Mouse (Mus musculus): ENCODE data around the gene Mafg. TPM values are rescaled to one million over a fixed set of nuclear protein-coding genes. Genes with fewer than 3 reads are reported as not detected.
"Not testable (repeated sequence)": the region's sequence is repeated elsewhere in the genome, so short reads cannot be mapped to it uniquely, and the experiment has no call there.

The Mafg gene
- 26.5 and 27.5 TPM in 2 replicates for polyA plus RNA-seq (2014; fragmentation: Nextera tagmentation; extraction: Ambion mirVana)

GRCm38 (mm10) chr11:120633520-120634343 lies at the start of gene Mafg:
TSS of gene Mafg (minus strand) at chr11:120633600.
- WGBS, result 11% methylated on average over 56 of the region's 58 CpGs
- Histone ChIP-seq H3K27me3 (ENCODE audit: control insufficient read depth, insufficient read depth, low read length) (no peaks in the 10 kb centered on the region), H3K4me2 (ENCODE audit: low read depth) (peak within 1 kb of the TSS; percentile 96), H3K36me3 (ENCODE audit: control insufficient read depth, insufficient read depth, low read length) (peaks cover 5% of the 10 kb centered on the region), H3K4me1 (ENCODE audit: control insufficient read depth, insufficient read depth, low read length) (peaks cover 14% of the 10 kb centered on the region), H3K4me3 (ENCODE audit: low read depth, low read length) (peak within 1 kb of the TSS; percentile 96), H3K27ac (ENCODE audit: low read depth, low read length) (peak within 1 kb of the TSS; percentile 88), H3K9ac (ENCODE audit: low read length) (peak within 1 kb of the TSS; percentile 89), H3K9me3 (ENCODE audit: control insufficient read depth, low read length) (no peaks in the 10 kb centered on the region)
- DNase-seq (ENCODE audit: low spot score) (peak; percentile 97), ATAC-seq (ENCODE audit: insufficient read depth, low FRiP score, low TSS enrichment) (peak; percentile 87)

GRCm38 (mm10) chr11:120682683-120683082 lies 49.3 kb upstream of the Mafg start:
- WGBS, result 90% methylated on average over 5 of the region's 5 CpGs
- Histone ChIP-seq H3K4me2 (ENCODE audit: low read depth) (no peak overlapping the region), H3K36me3 (ENCODE audit: control insufficient read depth, insufficient read depth, low read length) (peaks cover 20% of the 10 kb centered on the region), H3K9ac (ENCODE audit: low read length) (no peak overlapping the region), H3K4me3 (ENCODE audit: low read depth, low read length) (no peak overlapping the region), H3K27me3 (ENCODE audit: control insufficient read depth, insufficient read depth, low read length) (no peaks in the 10 kb centered on the region), H3K4me1 (ENCODE audit: control insufficient read depth, insufficient read depth, low read length) (0 out of 2 replicates have a peak, but pooled peaks cover 3% of the 10 kb centered on the region), H3K27ac (ENCODE audit: low read depth, low read length) (no peak overlapping the region), H3K9me3 (ENCODE audit: control insufficient read depth, low read length) (no peaks in the 10 kb centered on the region)
- no peak for ATAC-seq (ENCODE audit: insufficient read depth, low FRiP score, low TSS enrichment)
- no peak for DNase-seq (ENCODE audit: low spot score)

GRCm38 (mm10) chr11:120679909-120680308 lies 46.5 kb upstream of the Mafg start:
- WGBS, result 85% methylated on average over 3 of the region's 3 CpGs

DNA sequence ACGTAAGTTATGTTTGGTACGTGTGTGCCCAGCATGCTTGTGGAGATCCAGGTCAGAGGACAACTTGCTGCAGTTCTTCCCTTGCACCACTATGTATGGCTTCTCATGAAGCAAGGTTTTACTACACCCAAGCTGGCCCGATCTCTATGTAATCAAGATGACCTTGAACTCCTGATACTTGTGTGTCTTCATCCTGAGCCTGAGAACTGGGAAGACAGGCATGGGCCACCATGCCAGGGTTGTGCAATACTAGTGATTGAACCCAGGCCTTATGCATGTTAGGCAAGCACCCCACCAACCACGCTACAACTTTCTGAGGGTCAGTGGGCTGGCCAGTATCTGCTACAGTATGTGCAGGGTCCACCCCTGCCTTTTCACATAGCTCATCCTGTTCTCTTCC lies 43.6 kb upstream of the Mafg start:
- no peak for ATAC-seq (ENCODE audit: insufficient read depth, low FRiP score, low TSS enrichment)
- no peaks in the 10 kb centered on the region for H3K27me3 ChIP-seq (ENCODE audit: control insufficient read depth, insufficient read depth, low read length)
- H3K9ac ChIP-seq (ENCODE audit: low read length), result no peak overlapping the region
- no peak for DNase-seq (ENCODE audit: low spot score)
- H3K4me3 ChIP-seq (ENCODE audit: low read depth, low read length), result no peak overlapping the region
- no peaks in the 10 kb centered on the region for H3K9me3 ChIP-seq (ENCODE audit: control insufficient read depth, low read length)
- peaks cover 7% of the 10 kb centered on the region for H3K36me3 ChIP-seq (ENCODE audit: control insufficient read depth, insufficient read depth, low read length)
- WGBS, result 95% methylated on average over 4 of the region's 4 CpGs
- H3K4me2 ChIP-seq (ENCODE audit: low read depth), result no peak overlapping the region
- H3K4me1 ChIP-seq (ENCODE audit: control insufficient read depth, insufficient read depth, low read length), result peaks cover 4% of the 10 kb centered on the region; the same call in 1 of the 2 replicates
- no peak overlapping the region for H3K27ac ChIP-seq (ENCODE audit: low read depth, low read length)

More at GRCm38 (mm10) chr11:120679909-120680308, 46.5 kb upstream of the Mafg start:
- ATAC-seq (ENCODE audit: insufficient read depth, low FRiP score, low TSS enrichment) (no peak), DNase-seq (ENCODE audit: low spot score) (no peak)
- H3K4me1 ChIP-seq (ENCODE audit: control insufficient read depth, insufficient read depth, low read length), result no peaks in the 10 kb centered on the region
- H3K27me3 ChIP-seq (ENCODE audit: control insufficient read depth, insufficient read depth, low read length), result no peaks in the 10 kb centered on the region
- H3K36me3 ChIP-seq (ENCODE audit: control insufficient read depth, insufficient read depth, low read length), result peaks cover 11% of the 10 kb centered on the region
- no peak overlapping the region for H3K4me3 ChIP-seq (ENCODE audit: low read depth, low read length)
- H3K27ac ChIP-seq (ENCODE audit: low read depth, low read length), result no peak overlapping the region
- no peak overlapping the region for H3K9ac ChIP-seq (ENCODE audit: low read length)
- no peaks in the 10 kb centered on the region for H3K9me3 ChIP-seq (ENCODE audit: control insufficient read depth, low read length)
- no peak overlapping the region for H3K4me2 ChIP-seq (ENCODE audit: low read depth)

DNA sequence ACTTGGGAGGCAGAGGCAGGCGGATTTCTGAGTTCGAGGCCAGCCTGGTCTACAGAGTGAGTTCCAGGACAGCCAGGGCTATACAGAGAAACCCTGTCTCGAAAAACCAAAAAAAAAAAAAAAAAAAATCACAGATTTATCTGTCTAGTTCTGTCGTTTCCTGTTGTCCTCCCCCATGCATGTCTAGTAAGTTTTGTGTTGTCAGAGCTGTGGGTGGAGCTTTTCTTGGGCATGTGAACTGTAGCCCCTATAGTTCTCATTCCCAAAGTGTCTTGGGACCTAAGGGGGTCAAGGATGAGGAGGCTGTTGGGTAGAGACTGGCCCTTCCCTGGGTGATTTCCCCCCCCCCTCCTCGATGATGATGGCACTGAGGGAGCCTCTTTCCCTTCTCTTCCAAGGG lies 42.5 kb upstream of the Mafg start:
- not testable (repeated sequence) for H3K9ac ChIP-seq (ENCODE audit: low read length); H3K4me1 ChIP-seq (ENCODE audit: control insufficient read depth, insufficient read depth, low read length); ATAC-seq (ENCODE audit: insufficient read depth, low FRiP score, low TSS enrichment); H3K36me3 ChIP-seq (ENCODE audit: control insufficient read depth, insufficient read depth, low read length); H3K27me3 ChIP-seq (ENCODE audit: control insufficient read depth, insufficient read depth, low read length); H3K4me3 ChIP-seq (ENCODE audit: low read depth, low read length); H3K9me3 ChIP-seq (ENCODE audit: control insufficient read depth, low read length); H3K27ac ChIP-seq (ENCODE audit: low read depth, low read length); DNase-seq (ENCODE audit: low spot score); H3K4me2 ChIP-seq (ENCODE audit: low read depth)
- WGBS, result 87% methylated on average over 3 of the region's 5 CpGs

DNA sequence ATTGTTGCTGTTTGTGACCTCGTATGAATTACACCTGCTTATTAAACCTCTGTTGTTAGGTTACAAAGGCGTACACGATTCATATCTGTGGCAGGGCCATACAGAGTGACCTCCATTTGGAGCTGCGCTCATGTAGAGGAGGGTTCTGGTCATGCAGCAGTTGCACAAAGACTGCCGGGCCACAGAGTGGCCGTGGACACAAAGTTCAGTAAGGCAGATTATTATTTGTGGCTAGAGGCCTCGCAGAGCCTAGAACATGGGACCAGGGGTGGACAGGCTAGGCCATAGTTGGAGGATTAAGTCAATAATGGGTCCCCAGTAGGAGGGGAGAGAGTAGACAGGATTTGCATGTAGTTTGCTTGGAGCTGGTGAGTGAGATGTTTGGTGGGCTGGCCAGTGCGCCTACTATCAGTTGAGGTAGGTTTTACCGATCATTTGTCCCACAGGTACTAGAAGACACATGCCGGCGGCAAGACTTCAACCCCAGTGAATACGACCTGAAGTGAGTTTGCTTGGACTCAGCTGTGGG lies 40.3 kb upstream of the Mafg start:
- DNase-seq (ENCODE audit: low spot score), result no peak
- peaks cover 3% of the 10 kb centered on the region; the same call in 1 of the 2 replicates for H3K36me3 ChIP-seq (ENCODE audit: control insufficient read depth, insufficient read depth, low read length)
- no peaks in the 10 kb centered on the region for H3K27me3 ChIP-seq (ENCODE audit: control insufficient read depth, insufficient read depth, low read length)
- ATAC-seq (ENCODE audit: insufficient read depth, low FRiP score, low TSS enrichment), result peak; percentile 26; the same call in 1 of the 2 replicates
- peak overlapping the region; percentile 67 for H3K27ac ChIP-seq (ENCODE audit: low read depth, low read length)
- H3K4me1 ChIP-seq (ENCODE audit: control insufficient read depth, insufficient read depth, low read length), result peaks cover 4% of the 10 kb centered on the region; the same call in 1 of the 2 replicates
- peak overlapping the region; percentile 75 for H3K4me3 ChIP-seq (ENCODE audit: low read depth, low read length)
- peak overlapping the region; percentile 94 for H3K4me2 ChIP-seq (ENCODE audit: low read depth)
- peak overlapping the region; percentile 84 for H3K9ac ChIP-seq (ENCODE audit: low read length)
- H3K9me3 ChIP-seq (ENCODE audit: control insufficient read depth, low read length), result no peaks in the 10 kb centered on the region
- 46% methylated on average over 12 of the region's 12 CpGs for WGBS

DNA sequence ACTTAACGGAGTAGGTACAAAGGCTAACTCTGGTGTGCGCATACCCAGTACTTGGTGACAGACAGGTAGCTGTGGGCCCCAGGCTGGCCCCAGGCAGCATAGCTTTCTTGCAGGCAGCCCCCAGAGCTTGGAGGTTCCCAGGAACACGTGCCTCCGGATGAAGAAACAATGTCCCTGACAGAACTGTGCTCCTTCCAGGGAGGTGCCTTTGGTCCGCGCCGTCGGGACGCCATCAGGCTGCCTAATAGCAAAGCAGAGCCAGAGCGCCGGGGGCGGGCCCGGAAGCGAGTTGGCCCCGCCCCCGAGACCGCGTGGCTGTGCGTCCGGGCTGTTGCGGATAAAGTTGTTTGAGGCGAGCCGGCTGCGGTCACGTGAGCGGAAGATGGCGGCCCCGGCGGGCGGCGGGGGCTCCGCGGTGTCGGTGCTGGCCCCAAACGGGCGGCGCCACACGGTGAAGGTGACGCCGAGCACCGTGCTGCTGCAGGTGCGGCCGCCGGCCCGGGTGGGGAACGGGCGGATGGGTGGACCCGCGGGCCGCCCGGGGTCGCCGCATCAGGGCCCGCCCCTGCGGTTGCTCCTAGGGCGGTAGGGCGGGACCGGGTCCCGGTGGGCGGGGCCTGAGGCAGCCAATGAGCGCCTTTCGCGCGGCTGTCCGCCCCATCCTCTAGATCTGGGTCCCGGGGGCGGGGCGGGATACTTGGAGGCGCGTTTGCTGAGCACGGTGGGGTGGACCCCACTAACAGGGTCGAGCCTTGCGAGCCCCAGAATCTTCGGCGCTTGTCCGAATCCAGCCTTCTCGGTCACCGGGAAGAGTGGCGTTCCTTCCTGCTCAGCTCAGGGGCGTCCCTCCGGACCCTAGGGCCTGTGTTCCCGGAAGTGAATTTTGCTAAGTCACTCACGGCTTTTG lies 39.5 kb upstream of the Mafg start, which contains the start of gene Aspscr1:
Gene Aspscr1, plus strand, starts transcription at position 287 of the 907 bp plus-strand sequence.
- H3K27me3 ChIP-seq (ENCODE audit: control insufficient read depth, insufficient read depth, low read length), result no peaks in the 10 kb centered on the region
- WGBS, result 1% methylated on average over 72 of the region's 83 CpGs
- H3K9ac ChIP-seq (ENCODE audit: low read length), result peak within 1 kb of the TSS; percentile 84
- no peaks in the 10 kb centered on the region for H3K9me3 ChIP-seq (ENCODE audit: control insufficient read depth, low read length)
- H3K36me3 ChIP-seq (ENCODE audit: control insufficient read depth, insufficient read depth, low read length), result no peaks in the 10 kb centered on the region
- peak within 1 kb of the TSS; percentile 67 for H3K27ac ChIP-seq (ENCODE audit: low read depth, low read length)
- peak within 1 kb of the TSS; percentile 75 for H3K4me3 ChIP-seq (ENCODE audit: low read depth, low read length)
- peaks cover 4% of the 10 kb centered on the region; the same call in 1 of the 2 replicates for H3K4me1 ChIP-seq (ENCODE audit: control insufficient read depth, insufficient read depth, low read length)
- ATAC-seq (ENCODE audit: insufficient read depth, low FRiP score, low TSS enrichment) (peak; percentile 96), DNase-seq (ENCODE audit: low spot score) (peak; percentile 97)
- H3K4me2 ChIP-seq (ENCODE audit: low read depth), result peak within 1 kb of the TSS; percentile 94

DNA sequence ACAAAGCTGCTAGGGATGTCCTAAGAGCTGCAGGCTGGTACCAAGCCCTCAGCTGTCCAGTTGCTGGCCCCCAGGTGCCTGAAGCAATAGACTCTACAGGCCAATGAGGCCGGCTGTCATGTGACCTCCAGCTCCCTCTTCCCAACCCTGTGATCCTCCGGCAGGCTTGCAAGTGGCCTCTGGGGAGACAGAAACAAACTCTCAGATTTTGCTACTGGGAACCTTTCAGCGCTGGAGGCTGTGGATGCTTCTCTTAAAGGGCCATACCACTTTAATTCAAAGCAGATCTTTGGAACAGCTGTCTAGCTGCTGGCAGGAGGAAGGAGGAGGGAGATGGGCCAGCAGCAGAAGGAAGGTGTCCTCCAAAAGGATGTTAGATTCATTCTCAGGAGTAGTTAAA lies 33.2 kb upstream of the Mafg start:
- Histone ChIP-seq H3K9ac (ENCODE audit: low read length) (no peak overlapping the region), H3K27ac (ENCODE audit: low read depth, low read length) (no peak overlapping the region), H3K27me3 (ENCODE audit: control insufficient read depth, insufficient read depth, low read length) (peaks cover 9% of the 10 kb centered on the region), H3K9me3 (ENCODE audit: control insufficient read depth, low read length) (no peaks in the 10 kb centered on the region), H3K4me2 (ENCODE audit: low read depth) (no peak overlapping the region), H3K4me1 (ENCODE audit: control insufficient read depth, insufficient read depth, low read length) (no peaks in the 10 kb centered on the region), H3K36me3 (ENCODE audit: control insufficient read depth, insufficient read depth, low read length) (no peaks in the 10 kb centered on the region), H3K4me3 (ENCODE audit: low read depth, low read length) (no peak overlapping the region)
- no peak for ATAC-seq (ENCODE audit: insufficient read depth, low FRiP score, low TSS enrichment)
- WGBS, result 3% methylated on average over 3 of the region's 3 CpGs
- DNase-seq (ENCODE audit: low spot score), result no peak
